Mouse (Mus musculus) midbrain, embryonic 12.5 days (tissue): ENCODE measurements around the gene Hpd. TPM values are rescaled to one million over a fixed set of nuclear protein-coding genes. Genes with fewer than 3 reads are reported as not detected.

ENCODE experiments used
- ATAC-seq: fragments of 200-750 bp; cut with Nextera tagmentation; 2 replicates; pipeline ENCODE4 v1.8.0; 2017; ENCODE audit warnings: low read depth, moderate TSS enrichment, moderate library complexity; ENCODE audit not compliant: low FRiP score
- H3K27ac ChIP-seq: fragments of 300-500 bp; sonication (generic); replicated peaks from 2 replicates; pipeline ENCODE4 v1.5.1; 2016; ENCODE audit warnings: mild to moderate bottlenecking
- H3K27me3 ChIP-seq: fragments of 300-500 bp; sonication (generic); 2 replicates; pipeline ENCODE4 v1.6.1; 2016; ENCODE audit warnings: mild to moderate bottlenecking
- H3K36me3 ChIP-seq: fragments of 300-500 bp; sonication (generic); 2 replicates; pipeline ENCODE4 v1.6.1; 2016
- H3K4me1 ChIP-seq: fragments of 300-500 bp; sonication (generic); 2 replicates; pipeline ENCODE4 v1.6.1; 2016
- H3K4me2 ChIP-seq: fragments of 300-500 bp; sonication (generic); replicated peaks from 2 replicates; pipeline ENCODE4 v1.6.1; 2016; ENCODE audit warnings: mild to moderate bottlenecking, moderate library complexity
- H3K4me3 ChIP-seq: fragments of 300-500 bp; sonication (generic); 2 replicates; pipeline ENCODE4 v1.5.1; 2016; ENCODE audit warnings: mild to moderate bottlenecking
- H3K9ac ChIP-seq: fragments of 300-500 bp; sonication (generic); replicated peaks from 2 replicates; pipeline ENCODE4 v1.6.1; 2016; ENCODE audit warnings: mild to moderate bottlenecking, moderate library complexity
- H3K9me3 ChIP-seq: fragments of 300-500 bp; sonication (generic); 2 replicates; pipeline ENCODE4 v1.6.1; 2016; ENCODE audit warnings: mild to moderate bottlenecking
- WGBS: fragments of 180-500 bp; shearing (Covaris S2); methylation state at CpG from one replicate; pipeline ENCODE4 v1.1.7; 2016; 5-methylcytosine and 5-hydroxymethylcytosine counted together
- polyA plus RNA-seq: library from polyadenylated mRNA; unstranded; fragments of >200 nt; fragmentation: Nextera tagmentation; extraction: Ambion mirVana; gene quantifications from 2 replicates; pipeline ENCODE4 v1.2.1, GENCODE M21; 2016

The Hpd gene
- polyA plus RNA-seq, 1 experiment from 2014 or later = not detected

- H3K36me3 ChIP-seq = peaks cover 34% of the 10 kb centered on the region
- no peak for ATAC-seq
- peaks cover 57% of the 10 kb centered on the region for H3K4me1 ChIP-seq
- H3K27me3 ChIP-seq = no peaks in the 10 kb centered on the region
- H3K9me3 ChIP-seq = no peaks in the 10 kb centered on the region
- WGBS = 42% methylated on average over 20 of the region's 20 CpGs
- peak overlapping the region; percentile 98 for H3K4me3 ChIP-seq
- H3K9ac ChIP-seq = peak overlapping the region; percentile 100
- H3K27ac ChIP-seq = no peak overlapping the region
- peak overlapping the region; percentile 100 for H3K4me2 ChIP-seq
Measured at GRCm38 (mm10) chr5:123144746-123145590, 37.6 kb downstream of the Hpd start.

DNA sequence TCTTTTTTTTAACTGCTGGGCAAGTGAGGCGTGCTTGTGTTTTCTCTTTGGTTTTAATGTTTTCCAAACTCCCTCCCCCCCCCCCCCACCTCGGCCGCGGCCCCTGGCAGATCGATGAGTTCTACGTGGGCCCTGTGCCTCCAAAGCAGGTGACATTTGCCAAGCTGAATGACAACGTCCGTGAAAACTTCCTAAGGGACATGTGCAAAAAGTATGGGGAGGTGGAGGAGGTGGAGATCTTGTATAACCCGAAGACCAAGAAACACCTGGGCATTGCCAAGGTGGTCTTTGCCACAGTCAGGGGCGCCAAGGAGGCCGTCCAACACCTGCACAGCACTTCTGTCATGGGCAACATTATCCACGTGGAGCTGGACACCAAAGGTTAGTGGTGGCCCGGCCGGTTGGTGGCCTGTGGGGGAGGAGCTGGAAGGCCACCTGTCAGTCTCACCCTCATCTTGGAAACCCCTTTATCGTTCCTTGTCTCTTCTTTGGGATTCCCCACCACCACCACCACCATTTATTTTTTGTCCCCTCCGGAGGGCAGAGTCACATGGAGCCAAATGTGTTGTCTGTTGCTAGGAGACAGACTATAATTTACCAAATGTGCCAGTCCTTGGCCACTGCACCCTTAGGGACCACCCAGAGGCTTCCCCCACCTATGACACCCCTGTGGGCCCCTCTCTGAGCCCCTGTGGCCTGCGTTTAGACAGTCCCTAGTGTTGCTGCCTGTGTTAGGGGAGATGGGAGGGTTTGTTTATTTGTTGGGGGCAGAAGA is 38.4 kb downstream of the Hpd start:
- Histone ChIP-seq H3K9me3 (no peaks in the 10 kb centered on the region), H3K9ac (peak overlapping the region; percentile 100), H3K4me1 (peaks cover 50% of the 10 kb centered on the region), H3K36me3 (peaks cover 33% of the 10 kb centered on the region), H3K4me2 (peak overlapping the region; percentile 100), H3K4me3 (peak overlapping the region; percentile 98), H3K27me3 (no peaks in the 10 kb centered on the region), H3K27ac (no peak overlapping the region)
- no peak for ATAC-seq
- 5% methylated on average over 17 of the region's 17 CpGs for WGBS

- peaks cover 27% of the 10 kb centered on the region for H3K36me3 ChIP-seq
- H3K4me2 ChIP-seq = peak overlapping the region; percentile 100
- H3K27ac ChIP-seq = peak overlapping the region; percentile 100
- H3K9me3 ChIP-seq = no peaks in the 10 kb centered on the region
- no peak for ATAC-seq
- WGBS = under 1% methylated on average over 24 of the region's 24 CpGs
- H3K9ac ChIP-seq = peak overlapping the region; percentile 100
- no peaks in the 10 kb centered on the region for H3K27me3 ChIP-seq
- H3K4me3 ChIP-seq = peak overlapping the region; percentile 98
- peaks cover 42% of the 10 kb centered on the region for H3K4me1 ChIP-seq
Measured at GRCm38 (mm10) chr5:123143251-123143970, 39.1 kb downstream of the Hpd start.

- peak within 1 kb of the TSS; percentile 100 for H3K9ac ChIP-seq
- peak within 1 kb of the TSS; percentile 98 for H3K4me3 ChIP-seq
- WGBS = under 1% methylated on average over 74 of the region's 103 CpGs
- H3K27me3 ChIP-seq = no peaks in the 10 kb centered on the region
- peak; percentile 24 for ATAC-seq
- H3K4me2 ChIP-seq = peak within 1 kb of the TSS; percentile 100
- H3K27ac ChIP-seq = peak within 1 kb of the TSS; percentile 100
- H3K4me1 ChIP-seq = peaks cover 41% of the 10 kb centered on the region
- H3K36me3 ChIP-seq = peaks cover 17% of the 10 kb centered on the region
- H3K9me3 ChIP-seq = no peaks in the 10 kb centered on the region
Measured at GRCm38 (mm10) chr5:123142161-123143157, 40.1 kb downstream of the Hpd start, which contains the start of gene Setd1b. Gene Setd1b, plus strand, starts transcription at chr5:123142193.

DNA sequence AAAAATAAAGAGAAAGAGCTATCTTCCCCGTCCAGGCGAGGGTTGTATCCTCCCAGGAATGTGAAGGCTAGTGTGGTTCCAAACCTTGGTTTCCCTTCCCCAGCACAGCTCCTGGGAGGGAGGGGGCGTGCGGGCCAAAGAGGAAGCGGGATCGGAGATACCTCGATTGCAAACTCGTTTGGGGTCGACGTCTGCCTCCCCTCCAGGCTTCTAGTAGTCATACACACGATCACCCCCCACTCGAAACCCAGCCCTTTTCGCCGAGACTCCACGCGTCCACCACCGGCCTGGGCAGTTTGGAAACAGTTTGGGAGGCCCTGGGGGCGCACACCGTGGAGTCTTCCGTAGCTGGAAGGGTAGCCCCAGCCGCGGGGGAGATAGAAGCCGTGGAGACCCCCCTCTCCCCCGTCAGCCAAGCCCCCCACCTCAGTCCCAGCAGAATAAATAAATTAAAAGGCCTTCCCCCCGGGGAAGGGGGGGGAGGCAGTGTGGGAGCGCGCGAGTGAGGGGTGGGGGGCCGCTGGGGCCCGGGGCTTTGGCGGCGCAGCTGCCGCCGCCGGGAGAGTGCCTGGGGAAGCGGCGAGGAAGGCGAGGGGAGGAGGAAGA is 40.9 kb downstream of the Hpd start:
- peak overlapping the region; percentile 100 for H3K9ac ChIP-seq
- peak; percentile 12; the same call in 1 of the 2 replicates for ATAC-seq
- peak overlapping the region; percentile 100 for H3K4me2 ChIP-seq
- peak overlapping the region; percentile 98 for H3K4me3 ChIP-seq
- H3K27ac ChIP-seq = peak overlapping the region; percentile 100
- H3K27me3 ChIP-seq = no peaks in the 10 kb centered on the region
- peaks cover 12% of the 10 kb centered on the region for H3K36me3 ChIP-seq
- WGBS = under 1% methylated on average over 31 of the region's 38 CpGs
- peaks cover 49% of the 10 kb centered on the region for H3K4me1 ChIP-seq
- no peaks in the 10 kb centered on the region for H3K9me3 ChIP-seq

DNA sequence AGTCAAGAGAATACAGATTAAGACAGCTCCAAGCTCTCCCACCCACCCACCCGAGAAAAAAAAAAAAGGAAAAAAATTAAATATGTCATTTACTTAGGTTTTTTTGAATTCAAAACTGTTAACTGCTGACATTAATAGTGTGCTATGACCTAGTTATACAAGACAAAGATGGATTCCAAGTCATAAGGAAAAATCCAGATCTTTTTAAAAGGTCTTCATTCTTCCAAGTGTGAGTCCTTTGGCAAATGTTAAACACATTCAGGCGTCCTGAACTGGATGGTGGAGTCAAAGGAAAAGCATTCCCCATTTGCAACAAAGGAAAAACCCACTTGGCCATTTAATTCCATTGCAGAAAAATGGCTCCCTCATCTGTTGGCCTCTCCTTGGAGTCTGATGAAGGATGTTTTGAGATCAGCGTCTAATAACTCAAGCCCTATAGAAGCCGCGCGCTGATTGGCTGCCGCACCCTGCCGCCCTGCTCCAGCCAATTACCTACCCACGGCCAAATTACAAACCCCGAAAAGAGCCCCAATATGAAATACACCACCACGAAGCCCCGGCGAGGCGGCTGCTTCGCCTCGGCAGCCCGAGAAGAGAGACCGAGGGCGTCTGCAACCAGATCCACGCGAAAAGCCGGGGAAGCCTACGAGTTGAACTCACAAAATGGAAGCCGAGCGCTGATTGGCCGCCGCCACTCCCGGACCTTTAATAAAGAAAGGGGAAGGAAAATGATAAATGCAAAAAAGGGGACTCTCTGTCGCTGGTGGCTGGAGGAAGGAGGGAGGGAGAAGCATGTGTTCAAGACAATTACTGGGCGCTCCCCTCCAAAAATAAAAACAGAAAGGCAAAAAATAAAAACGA is 41.6 kb downstream of the Hpd start:
- peak overlapping the region; percentile 98 for H3K4me3 ChIP-seq
- ATAC-seq = peak; percentile 25
- H3K36me3 ChIP-seq = 0 out of 2 replicates have a peak, but pooled peaks cover 4% of the 10 kb centered on the region
- peak overlapping the region; percentile 100 for H3K9ac ChIP-seq
- under 1% methylated on average over 31 of the region's 31 CpGs for WGBS
- peaks cover 49% of the 10 kb centered on the region for H3K4me1 ChIP-seq
- H3K9me3 ChIP-seq = no peaks in the 10 kb centered on the region
- H3K27me3 ChIP-seq = no peaks in the 10 kb centered on the region
- peak overlapping the region; percentile 100 for H3K4me2 ChIP-seq
- peak overlapping the region; percentile 100 for H3K27ac ChIP-seq

- H3K4me1 ChIP-seq = peaks cover 49% of the 10 kb centered on the region
- H3K27ac ChIP-seq = peak overlapping the region; percentile 100
- no peaks in the 10 kb centered on the region for H3K27me3 ChIP-seq
- WGBS = under 1% methylated on average over 28 of the region's 28 CpGs
- peak overlapping the region; percentile 98 for H3K4me3 ChIP-seq
- H3K9ac ChIP-seq = peak overlapping the region; percentile 100
- H3K4me2 ChIP-seq = peak overlapping the region; percentile 100
- no peak for ATAC-seq
- H3K36me3 ChIP-seq = 0 out of 2 replicates have a peak, but pooled peaks cover 2% of the 10 kb centered on the region
- H3K9me3 ChIP-seq = no peaks in the 10 kb centered on the region
Measured at GRCm38 (mm10) chr5:123139722-123140627, 42.6 kb downstream of the Hpd start.

GRCm38 (mm10) chr5:123138953-123139721 is 43.4 kb downstream of the Hpd start:
- peaks cover 10% of the 10 kb centered on the region for H3K36me3 ChIP-seq
- no peaks in the 10 kb centered on the region for H3K27me3 ChIP-seq
- peak overlapping the region; percentile 100 for H3K9ac ChIP-seq
- H3K27ac ChIP-seq = peak overlapping the region; percentile 100
- H3K9me3 ChIP-seq = no peaks in the 10 kb centered on the region
- peak overlapping the region; percentile 100 for H3K4me2 ChIP-seq
- peak overlapping the region; percentile 98 for H3K4me3 ChIP-seq
- under 1% methylated on average over 38 of the region's 39 CpGs for WGBS
- no peak for ATAC-seq
- H3K4me1 ChIP-seq = peaks cover 49% of the 10 kb centered on the region
